In genomic region chr5:129429897-129430296, GRCm38 (mm10) we compare ENCODE assay signal across 20 mouse cellular contexts.
DNase-seq lines count a peak whose midpoint lies in the region; ATAC-seq and TF ChIP-seq lines count a peak whose summit lies in the region.
"Had no signal": no experiment of that assay in that cellular context is flagged by ENCODE, and none has a peak within 500 bp of the region (broad histone marks: within the 10 kb centered on the region; RNA-seq: fewer than 3 reads in every experiment).

No protein-coding gene starts in this region.

- H3K36me3 ChIP-seq in forebrain, embryonic 14.5 days (ENCODE audit: control insufficient read depth, insufficient read depth, low read length) = no peaks in the 10 kb centered on the region
- no peaks in the 10 kb centered on the region for H3K36me3 ChIP-seq in forebrain, postnatal 0 days (ENCODE audit: insufficient read depth)
- no peaks in the 10 kb centered on the region for H3K36me3 ChIP-seq in embryonic facial prominence, embryonic 15.5 days
- no peaks in the 10 kb centered on the region for H3K36me3 ChIP-seq in limb, embryonic 14.5 days (ENCODE audit: control insufficient read depth, insufficient read depth, low read length)
- H3K36me3 ChIP-seq: heart, embryonic 13.5 days; midbrain, embryonic 10.5 days; neural tube, embryonic 12.5 days had no signal

- no peak overlapping the region for H3K27ac ChIP-seq in forebrain, embryonic 14.5 days (ENCODE audit: low read depth, low read length)
- H3K27ac ChIP-seq in forebrain, postnatal 0 days (ENCODE audit: low read depth, low read length) = no peak overlapping the region
- H3K27ac ChIP-seq in embryonic facial prominence, embryonic 15.5 days (replicated peaks) = peak overlapping the region; percentile 80
- H3K27ac ChIP-seq in limb, embryonic 14.5 days (replicated peaks; ENCODE audit: low read depth, low read length) = peak overlapping the region; percentile 65
- H3K27ac ChIP-seq: heart, embryonic 13.5 days; midbrain, embryonic 10.5 days; neural tube, embryonic 12.5 days had no signal

- no peaks in the 10 kb centered on the region for H3K27me3 ChIP-seq in forebrain, embryonic 14.5 days (replicated peaks; ENCODE audit: control insufficient read depth, insufficient read depth, low read length)
- H3K27me3 ChIP-seq in forebrain, postnatal 0 days (ENCODE audit: insufficient read depth, low read length) = no peaks in the 10 kb centered on the region
- no peaks in the 10 kb centered on the region for H3K27me3 ChIP-seq in embryonic facial prominence, embryonic 15.5 days
- H3K27me3 ChIP-seq in limb, embryonic 14.5 days (ENCODE audit: control insufficient read depth, insufficient read depth, low read length) = no peaks in the 10 kb centered on the region
- H3K27me3 ChIP-seq: heart, embryonic 13.5 days; neural tube, embryonic 12.5 days had no signal

- ATAC-seq in forebrain, embryonic 14.5 days = no peak
- no peak for ATAC-seq in forebrain, postnatal 0 days
- ATAC-seq in embryonic facial prominence, embryonic 15.5 days (ENCODE audit: insufficient number of reproducible peaks, low FRiP score, low TSS enrichment, low read depth) = no peak; the same call in 1 of the 2 replicates
- ATAC-seq in limb, embryonic 14.5 days (ENCODE audit: low FRiP score, low read depth) = peak; percentile 75
- no peak for ATAC-seq in erythroblast, adult 5-6 weeks (replicated peaks; ENCODE audit: low FRiP score, poor library complexity, severe bottlenecking)
- ATAC-seq: intestine, embryonic 16.5 days; liver, postnatal 0 days had no signal

- no peak for TF ChIP-seq CTCF in forebrain, postnatal 0 days (IDR thresholded peaks at IDR 0.05; ENCODE audit: low read depth)

- no peak overlapping the region for H3K9ac ChIP-seq in forebrain, embryonic 14.5 days (ENCODE audit: low read length)
- no peak overlapping the region for H3K9ac ChIP-seq in forebrain, postnatal 0 days
- no peak overlapping the region for H3K9ac ChIP-seq in embryonic facial prominence, embryonic 15.5 days
- H3K9ac ChIP-seq in limb, embryonic 14.5 days (ENCODE audit: low read depth, low read length, severe bottlenecking) = no peak overlapping the region
- H3K9ac ChIP-seq: heart, embryonic 13.5 days; liver, postnatal 0 days; neural tube, embryonic 12.5 days had no signal

- no peak for TF ChIP-seq POLR2A in limb, embryonic 14.5 days (IDR thresholded peaks at IDR 0.05; ENCODE audit: borderline replicate concordance, extremely low read depth, insufficient read depth, insufficient read length)

- no peaks in the 10 kb centered on the region for H3K9me3 ChIP-seq in forebrain, embryonic 14.5 days (replicated peaks; ENCODE audit: control insufficient read depth, low read length)
- H3K9me3 ChIP-seq in forebrain, postnatal 0 days (ENCODE audit: low read length) = no peaks in the 10 kb centered on the region
- H3K9me3 ChIP-seq in embryonic facial prominence, embryonic 15.5 days (replicated peaks) = no peaks in the 10 kb centered on the region
- H3K9me3 ChIP-seq in limb, embryonic 14.5 days (ENCODE audit: control insufficient read depth, low read length) = no peaks in the 10 kb centered on the region
- H3K9me3 ChIP-seq: heart, embryonic 13.5 days; midbrain, embryonic 10.5 days; neural tube, embryonic 12.5 days had no signal

- no peak overlapping the region for H3K4me2 ChIP-seq in forebrain, embryonic 14.5 days (ENCODE audit: low read length)
- H3K4me2 ChIP-seq in forebrain, postnatal 0 days (ENCODE audit: low read depth) = no peak overlapping the region
- no peak overlapping the region for H3K4me2 ChIP-seq in embryonic facial prominence, embryonic 15.5 days (replicated peaks)
- peak overlapping the region; percentile 9; the same call in 1 of the 2 replicates for H3K4me2 ChIP-seq in limb, embryonic 14.5 days (replicated peaks; ENCODE audit: low read depth, low read length, severe bottlenecking)
- H3K4me2 ChIP-seq: heart, embryonic 13.5 days; neural tube, embryonic 12.5 days had no signal

- no peaks in the 10 kb centered on the region for H3K4me1 ChIP-seq in forebrain, embryonic 14.5 days (ENCODE audit: control insufficient read depth, insufficient read depth, low read length)
- H3K4me1 ChIP-seq in forebrain, postnatal 0 days (ENCODE audit: insufficient read depth) = 0 out of 2 replicates have a peak, but pooled peaks cover 3% of the 10 kb centered on the region
- peaks cover 30% of the 10 kb centered on the region for H3K4me1 ChIP-seq in embryonic facial prominence, embryonic 15.5 days
- peaks cover 11% of the 10 kb centered on the region for H3K4me1 ChIP-seq in limb, embryonic 14.5 days (ENCODE audit: control insufficient read depth, insufficient read depth, low read length)
- H3K4me1 ChIP-seq: heart, embryonic 13.5 days had no signal

- no peak overlapping the region for H3K4me3 ChIP-seq in forebrain, embryonic 14.5 days (ENCODE audit: low read depth, low read length)
- H3K4me3 ChIP-seq in forebrain, postnatal 0 days (ENCODE audit: low read depth, low read length) = no peak overlapping the region
- H3K4me3 ChIP-seq in embryonic facial prominence, embryonic 15.5 days (replicated peaks) = no peak overlapping the region
- H3K4me3 ChIP-seq in limb, embryonic 14.5 days (replicated peaks; ENCODE audit: low read length) = no peak overlapping the region
- H3K4me3 ChIP-seq: heart, embryonic 13.5 days; midbrain, embryonic 10.5 days; neural tube, embryonic 12.5 days had no signal

- DNase-seq in forebrain, embryonic 14.5 days (ENCODE audit: low spot score) = peak; percentile 33
- no peak for DNase-seq in forebrain, postnatal 0 days
- DNase-seq in embryo, embryonic 10.5 days (ENCODE audit: low spot score) = peak; percentile 70
- peak; percentile 74 for DNase-seq in limb, embryonic 14.5 days (ENCODE audit: low spot score)
- DNase-seq in adrenal gland, adult (ENCODE audit: inconsistent age in 2 of 2, low spot score in 1 of 2) = no peak
- no peak for DNase-seq in cerebellum, adult 8-10 months
- DNase-seq: adrenal gland, adult 2 months; cerebellum, postnatal 25 days; heart, postnatal 36 days; liver; liver, postnatal 0 days; lung, postnatal 14 days; right cerebral cortex, postnatal 4 days; thymus, postnatal 36 days had no signal

Comparison
In these comparisons a context has a peak if more than half of its experiments do, and no peak if none do; other contexts are left out.
1. DNase-seq: peak in forebrain, embryonic 14.5 days (single experiment), embryo, embryonic 10.5 days (single experiment) and limb, embryonic 14.5 days (single experiment); none in forebrain, postnatal 0 days (single experiment), adrenal gland, adult (0 of 2) and cerebellum, adult 8-10 months (single experiment).
2. H3K27ac ChIP-seq: peak in embryonic facial prominence, embryonic 15.5 days (single experiment) and limb, embryonic 14.5 days (single experiment); none in forebrain, embryonic 14.5 days (single experiment) and forebrain, postnatal 0 days (single experiment).